Mouse (Mus musculus) neural tube, postnatal 0 days (tissue): ENCODE measurements around the gene Zfp982. TPM values are rescaled to one million over a fixed set of nuclear protein-coding genes. Genes with fewer than 3 reads are reported as not detected.

Experiments
- polyA plus RNA-seq: library from polyadenylated mRNA; unstranded; fragments of >200 nt; fragmentation: Nextera tagmentation; extraction: Ambion mirVana; gene quantifications from 2 replicates; pipeline ENCODE4 v1.2.1, GENCODE M21; 2015

Zfp982 gene
- polyA plus RNA-seq, result 5.2 and 6.7 TPM in 2 replicates

GRCm38 (mm10) chr4:147492117-147492516 is at the start of gene Zfp982:
Gene Zfp982 (plus strand): TSS chr4:147492417.

GRCm38 (mm10) chr4:147539918-147540317 is 47.7 kb downstream of the Zfp982 start, which contains the start of gene Gm16503:
Gene Gm16503 (plus strand): TSS chr4:147540218.

GRCm38 (mm10) chr4:147553071-147553470 is 60.9 kb downstream of the Zfp982 start, which contains the start of gene Zfp985:
Gene Zfp985 (plus strand): TSS chr4:147553277.

Other genes starting within 250 kb of the Zfp982 start
- gene Zfp988, start 186.7 kb upstream of the Zfp982 start, polyA plus RNA-seq, result 0.18 TPM in 1 of 2 replicates, not detected in the other
- gene Zfp978, start 131.1 kb upstream of the Zfp982 start, polyA plus RNA-seq, result not detected in 2 replicates
- 0.58 and 0.78 TPM in 2 replicates for gene Gm16503, start 47.8 kb downstream of the Zfp982 start, polyA plus RNA-seq
- gene Zfp985, start 60.9 kb downstream of the Zfp982 start, polyA plus RNA-seq, result 0.15 and 0.28 TPM in 2 replicates
- gene Zfp979, start 150.1 kb downstream of the Zfp982 start, polyA plus RNA-seq, result 2.4 and 2.6 TPM in 2 replicates
- not detected in 2 replicates for gene Zfp534, start 210.1 kb downstream of the Zfp982 start, polyA plus RNA-seq